Mouse (Mus musculus): Measurements from ENCODE around the gene Batf3. TPM values are rescaled to one million over a fixed set of nuclear protein-coding genes. Genes with fewer than 3 reads are reported as not detected.

Batf3 gene
- 2.8 and 3.8 TPM in 2 replicates for polyA plus RNA-seq (2016; fragmentation: Nextera tagmentation; extraction: Ambion mirVana)

DNA sequence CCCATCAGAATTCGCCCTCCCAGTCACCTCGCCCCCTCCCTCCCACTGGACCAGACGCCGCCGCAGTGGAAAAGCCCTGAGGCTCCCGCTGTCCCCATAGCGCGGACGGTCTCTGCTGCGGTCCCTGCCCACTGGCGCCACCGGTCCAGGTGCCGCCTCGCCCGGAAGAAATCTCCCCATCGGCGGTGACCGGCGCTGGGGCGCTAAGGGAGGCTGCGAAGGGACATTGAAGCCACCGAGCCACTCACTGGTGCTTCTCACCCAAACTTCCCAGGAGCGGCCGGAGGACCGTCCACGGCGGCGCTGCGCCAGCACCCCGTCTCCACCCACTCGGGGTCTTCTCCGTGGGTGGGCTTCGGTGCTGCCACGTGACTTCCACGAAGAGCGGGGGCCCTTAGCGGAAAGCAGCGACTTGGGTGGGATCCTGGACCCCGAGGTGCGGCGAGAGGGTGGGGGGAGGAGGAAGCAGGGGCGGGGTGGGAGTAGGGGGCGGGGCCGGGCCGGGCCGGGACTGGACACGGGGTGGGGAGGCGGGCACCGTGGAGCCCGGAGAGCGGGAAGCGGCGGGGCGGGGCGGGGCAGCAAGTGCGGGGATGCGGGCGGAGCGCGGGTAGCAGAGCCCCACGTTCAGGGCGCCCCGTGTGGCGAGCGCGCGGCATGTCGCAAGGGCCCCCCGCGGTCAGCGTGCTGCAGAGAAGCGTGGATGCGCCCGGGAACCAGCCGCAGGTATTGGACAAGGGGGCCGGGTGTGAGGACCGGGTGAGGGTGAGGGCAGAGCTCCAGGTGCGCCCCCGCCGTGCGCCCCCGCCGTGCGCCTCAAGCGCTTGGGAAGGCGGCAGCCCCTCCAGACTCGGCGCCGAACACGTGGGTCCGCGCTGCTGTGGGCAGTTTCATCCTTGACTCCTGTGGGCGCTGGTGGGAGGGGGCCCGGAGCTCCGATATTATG, at the start of gene Batf3:
Gene Batf3, plus strand, starts transcription at position 46 of the 946 bp plus-strand sequence.
- WGBS = under 1% methylated on average over 72 of the region's 95 CpGs
- H3K4me1 ChIP-seq = peaks cover 12% of the 10 kb centered on the region
- H3K9me3 ChIP-seq (replicated peaks) = no peaks in the 10 kb centered on the region
- H3K27me3 ChIP-seq = peaks cover 41% of the 10 kb centered on the region
- ATAC-seq (ENCODE audit: low FRiP score) = peak; percentile 77
- H3K4me3 ChIP-seq = peak within 1 kb of the TSS; percentile 55
- H3K9ac ChIP-seq = peak within 1 kb of the TSS; percentile 61
- H3K4me2 ChIP-seq (replicated peaks) = peak within 1 kb of the TSS; percentile 96
- no peak within 1 kb of the TSS for H3K27ac ChIP-seq
- no peaks in the 10 kb centered on the region for H3K36me3 ChIP-seq

DNA sequence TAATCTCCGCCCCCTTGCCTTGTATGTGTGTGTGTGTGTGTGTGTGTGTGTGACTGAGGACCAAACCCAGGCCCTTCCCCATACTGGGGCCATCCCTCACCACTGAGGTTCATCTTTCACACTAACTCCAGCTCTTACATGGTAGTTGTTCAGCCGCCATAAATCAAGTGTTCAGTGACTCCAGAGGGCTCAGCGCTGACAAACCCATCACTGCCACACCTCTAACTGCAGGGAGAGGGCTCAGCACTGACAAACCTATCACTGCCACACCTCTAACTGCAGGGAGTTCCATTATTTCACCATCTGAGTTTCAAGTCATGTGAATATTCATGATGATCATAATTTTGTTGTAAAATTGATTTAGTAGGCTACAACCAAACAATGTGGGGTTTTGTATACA, 44.1 kb upstream of the Batf3 start:
- Histone ChIP-seq H3K36me3 (no peaks in the 10 kb centered on the region), H3K27me3 (no peaks in the 10 kb centered on the region), H3K4me2 (replicated peaks) (no peak overlapping the region), H3K4me1 (no peaks in the 10 kb centered on the region), H3K9me3 (replicated peaks) (no peaks in the 10 kb centered on the region), H3K4me3 (no peak overlapping the region), H3K27ac (no peak overlapping the region), H3K9ac (no peak overlapping the region)
- ATAC-seq (ENCODE audit: low FRiP score) = no peak
- 87% methylated on average over 3 of the region's 3 CpGs for WGBS

DNA sequence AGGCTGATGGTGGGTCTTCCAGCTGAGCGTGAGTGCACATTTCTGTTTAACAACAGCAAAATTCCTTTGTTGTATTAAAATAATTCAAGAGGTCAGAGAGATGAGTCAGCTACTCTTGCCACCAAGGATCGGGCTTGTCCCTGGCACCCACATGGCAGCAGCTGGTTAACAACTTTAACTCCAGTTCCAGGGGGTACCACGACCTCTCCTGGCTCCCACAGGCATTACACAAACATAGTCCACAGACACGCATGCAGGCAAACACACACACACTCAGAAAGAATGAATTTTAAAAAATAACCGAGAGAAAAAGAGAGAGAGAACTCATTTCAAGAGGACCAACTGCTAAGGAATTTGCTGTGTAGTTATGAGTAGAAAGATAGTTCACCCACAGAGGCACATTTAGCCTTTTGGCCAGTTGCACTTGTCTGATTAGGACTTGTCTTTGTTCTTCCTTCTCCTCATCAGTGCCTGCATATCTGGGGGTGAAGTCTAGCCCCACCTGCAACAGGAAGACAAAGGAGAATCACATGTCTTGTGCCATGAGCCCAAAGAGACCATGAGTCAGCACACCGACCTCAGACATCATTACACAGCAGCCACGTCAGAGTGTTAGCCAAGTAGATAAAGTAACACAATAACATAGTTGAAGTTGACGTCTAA, 42.6 kb upstream of the Batf3 start:
- H3K27ac ChIP-seq = no peak overlapping the region
- 77% methylated on average over 8 of the region's 8 CpGs for WGBS
- no peaks in the 10 kb centered on the region for H3K36me3 ChIP-seq
- no peaks in the 10 kb centered on the region for H3K9me3 ChIP-seq (replicated peaks)
- no peaks in the 10 kb centered on the region for H3K27me3 ChIP-seq
- no peak overlapping the region for H3K9ac ChIP-seq
- no peak overlapping the region for H3K4me3 ChIP-seq
- no peaks in the 10 kb centered on the region for H3K4me1 ChIP-seq
- ATAC-seq (ENCODE audit: low FRiP score) = no peak
- no peak overlapping the region for H3K4me2 ChIP-seq (replicated peaks)

DNA sequence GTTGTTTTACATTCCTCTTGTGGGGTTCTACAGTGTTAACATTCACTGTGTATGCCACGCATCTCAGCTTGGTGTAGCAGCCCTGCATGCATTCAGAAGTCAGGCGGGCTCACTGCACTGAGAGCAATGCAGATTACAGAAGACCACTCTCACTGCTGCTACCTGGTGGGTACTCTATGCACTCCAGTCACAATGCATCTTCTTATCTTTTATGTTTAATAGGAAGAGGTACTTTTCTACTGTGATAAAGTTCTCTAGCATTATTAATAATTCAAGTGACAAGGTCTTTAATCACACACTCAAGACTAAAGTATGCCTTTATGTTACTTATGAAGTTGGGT, 42.1 kb upstream of the Batf3 start:
- no peak for ATAC-seq (ENCODE audit: low FRiP score)
- WGBS = 66% methylated on average over 2 of the region's 2 CpGs
- H3K4me3 ChIP-seq = no peak overlapping the region

DNA sequence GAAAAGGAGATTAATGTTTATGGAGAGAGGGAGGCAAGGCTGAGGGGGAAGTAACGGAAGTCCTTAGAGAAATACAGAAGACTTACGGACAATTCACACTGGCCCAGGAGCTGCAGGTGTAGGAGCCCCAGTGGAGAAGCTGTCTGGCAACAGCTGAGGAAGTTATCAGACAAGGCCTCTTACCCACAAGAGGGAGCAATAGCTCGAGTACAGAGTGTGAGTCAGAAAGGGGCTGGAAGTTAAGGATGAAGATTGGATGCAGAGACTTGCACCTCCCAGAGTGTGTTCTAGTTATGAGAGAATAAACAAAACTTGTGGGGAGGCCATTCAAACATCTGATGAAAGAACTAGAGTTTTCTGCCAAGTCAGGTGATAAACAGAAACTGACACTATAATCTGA, 40.2 kb upstream of the Batf3 start:
- H3K27me3 ChIP-seq = no peaks in the 10 kb centered on the region; the same call in 1 of the 2 replicates
- ATAC-seq (ENCODE audit: low FRiP score) = no peak
- H3K9me3 ChIP-seq (replicated peaks) = no peaks in the 10 kb centered on the region
- H3K9ac ChIP-seq = no peak overlapping the region
- peaks cover 7% of the 10 kb centered on the region for H3K4me1 ChIP-seq
- H3K27ac ChIP-seq = no peak overlapping the region
- WGBS = 71% methylated on average over 3 of the region's 3 CpGs
- no peaks in the 10 kb centered on the region for H3K36me3 ChIP-seq
- H3K4me2 ChIP-seq (replicated peaks) = no peak overlapping the region
- no peak overlapping the region for H3K4me3 ChIP-seq

More for the DNA sequence above, 42.1 kb upstream of the Batf3 start:
- H3K9ac ChIP-seq = no peak overlapping the region
- H3K4me2 ChIP-seq (replicated peaks) = no peak overlapping the region
- H3K4me1 ChIP-seq = no peaks in the 10 kb centered on the region
- no peaks in the 10 kb centered on the region for H3K27me3 ChIP-seq
- H3K9me3 ChIP-seq (replicated peaks) = no peaks in the 10 kb centered on the region
- no peaks in the 10 kb centered on the region for H3K36me3 ChIP-seq
- no peak overlapping the region for H3K27ac ChIP-seq

DNA sequence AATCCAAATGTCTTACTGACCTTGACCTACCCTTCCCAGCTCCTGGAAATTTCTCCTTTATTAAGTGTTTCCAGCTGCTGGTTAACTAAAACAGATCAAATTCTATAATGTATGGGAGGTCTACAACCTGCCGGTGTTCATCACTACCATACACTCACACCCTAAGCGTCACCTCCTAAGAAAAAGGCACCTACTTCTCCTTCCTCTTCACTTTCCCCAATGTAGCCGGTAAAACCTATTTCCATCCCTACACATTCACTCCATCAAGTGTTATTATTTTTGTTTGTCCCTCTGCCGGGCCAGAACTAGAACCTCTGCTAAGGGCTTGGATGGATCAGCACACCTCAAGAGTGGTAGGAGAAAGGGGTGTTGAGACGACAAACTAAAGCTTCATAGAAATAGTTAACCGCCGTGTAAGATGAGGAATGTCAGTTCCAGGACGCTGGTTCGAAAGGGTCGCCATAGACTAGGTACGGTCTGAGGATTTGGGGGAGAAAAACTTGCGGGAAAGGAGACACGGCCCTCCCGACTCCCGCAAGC, 35.3 kb upstream of the Batf3 start:
- 7% methylated on average over 15 of the region's 15 CpGs for WGBS
- H3K4me2 ChIP-seq (replicated peaks) = peak overlapping the region; percentile 95
- peaks cover 15% of the 10 kb centered on the region for H3K36me3 ChIP-seq
- no peaks in the 10 kb centered on the region; the same call in 1 of the 2 replicates for H3K27me3 ChIP-seq
- H3K9ac ChIP-seq = peak overlapping the region; percentile 76
- no peaks in the 10 kb centered on the region for H3K9me3 ChIP-seq (replicated peaks)
- ATAC-seq (ENCODE audit: low FRiP score) = 0 out of 2 replicates have a peak, but pooled peaks have one; percentile 24
- peaks cover 18% of the 10 kb centered on the region for H3K4me1 ChIP-seq
- peak overlapping the region; percentile 44; the same call in 1 of the 2 replicates for H3K27ac ChIP-seq
- peak overlapping the region; percentile 86 for H3K4me3 ChIP-seq

DNA sequence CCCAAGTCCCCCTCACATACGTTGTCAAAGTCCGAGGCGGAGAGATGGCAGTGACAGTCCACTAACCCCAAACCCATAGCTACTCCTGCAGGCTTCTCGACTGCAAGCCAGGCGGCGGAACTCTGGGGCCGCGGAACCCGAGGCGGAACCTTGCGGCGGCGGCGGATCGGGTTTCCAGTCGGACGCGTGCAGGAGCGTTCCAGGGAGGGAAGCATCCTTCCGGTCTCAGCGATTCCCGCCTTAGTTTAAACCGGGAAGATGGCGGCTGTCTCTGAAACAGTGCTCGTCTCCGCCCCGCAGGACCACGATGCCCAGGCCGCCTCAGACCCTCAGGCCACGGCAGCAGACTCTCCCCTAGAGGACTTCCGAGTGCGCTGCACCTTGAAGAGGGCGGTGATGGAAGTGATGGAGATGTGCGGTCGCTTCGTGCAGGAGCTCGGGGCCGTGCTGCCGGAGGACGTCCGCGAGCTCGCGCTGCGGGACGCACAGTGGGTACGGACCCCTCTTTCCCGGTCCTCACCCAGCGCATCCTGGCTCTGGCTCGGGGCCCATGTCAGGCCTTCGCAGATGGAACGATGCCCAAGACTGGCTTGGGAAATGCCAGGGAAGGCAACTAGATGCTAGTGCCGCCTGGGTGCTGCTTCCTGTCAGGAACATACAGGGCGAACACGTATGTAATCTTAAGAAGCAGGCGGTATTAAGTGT, 34.7 kb upstream of the Batf3 start, which contains the start of the genes Tatdn3 and Nsl1:
Gene Tatdn3, minus strand, starts transcription at position 152 of the 705 bp plus-strand sequence.
Gene Nsl1, plus strand, starts transcription at position 232 of the 705 bp plus-strand sequence.
- no peaks in the 10 kb centered on the region for H3K9me3 ChIP-seq (replicated peaks)
- no peaks in the 10 kb centered on the region; the same call in 1 of the 2 replicates for H3K27me3 ChIP-seq
- peak within 1 kb of the TSS; percentile 76 for H3K9ac ChIP-seq
- peak within 1 kb of the TSS; percentile 95 for H3K4me2 ChIP-seq (replicated peaks)
- H3K27ac ChIP-seq = peak within 1 kb of the TSS; percentile 44; the same call in 1 of the 2 replicates
- peaks cover 18% of the 10 kb centered on the region for H3K4me1 ChIP-seq
- WGBS = under 1% methylated on average over 54 of the region's 56 CpGs
- H3K4me3 ChIP-seq = peak within 1 kb of the TSS; percentile 86
- ATAC-seq (ENCODE audit: low FRiP score) = peak; percentile 91
- H3K36me3 ChIP-seq = peaks cover 20% of the 10 kb centered on the region

DNA sequence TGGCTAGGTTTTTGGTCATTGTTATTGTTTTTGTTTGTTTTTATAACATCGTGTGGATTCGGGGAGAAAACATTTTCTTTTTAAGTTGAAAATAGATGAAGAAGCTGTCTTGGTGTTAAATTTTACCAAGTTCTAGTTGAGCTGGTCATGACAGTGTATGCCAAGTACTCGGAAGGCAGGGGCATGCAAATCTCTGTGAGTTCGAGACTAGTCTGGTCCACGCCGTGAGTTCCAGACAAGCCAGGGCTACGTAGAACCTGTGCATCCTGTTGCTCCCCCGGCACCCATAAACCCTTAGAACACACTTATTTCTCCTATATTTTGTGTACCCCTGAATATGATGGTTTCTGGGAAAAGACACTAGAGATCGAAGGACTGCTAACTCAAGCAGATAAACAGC, 33.9 kb upstream of the Batf3 start:
- 62% methylated on average over 9 of the region's 9 CpGs for WGBS
- H3K4me1 ChIP-seq = peaks cover 18% of the 10 kb centered on the region
- H3K9me3 ChIP-seq (replicated peaks) = no peaks in the 10 kb centered on the region
- H3K27me3 ChIP-seq = no peaks in the 10 kb centered on the region; the same call in 1 of the 2 replicates
- ATAC-seq (ENCODE audit: low FRiP score) = no peak
- peak overlapping the region; percentile 86 for H3K4me3 ChIP-seq
- peak overlapping the region; percentile 76; the same call in 1 of the 2 replicates for H3K9ac ChIP-seq
- no peak overlapping the region for H3K27ac ChIP-seq
- H3K36me3 ChIP-seq = peaks cover 25% of the 10 kb centered on the region
- H3K4me2 ChIP-seq (replicated peaks) = peak overlapping the region; percentile 95

DNA sequence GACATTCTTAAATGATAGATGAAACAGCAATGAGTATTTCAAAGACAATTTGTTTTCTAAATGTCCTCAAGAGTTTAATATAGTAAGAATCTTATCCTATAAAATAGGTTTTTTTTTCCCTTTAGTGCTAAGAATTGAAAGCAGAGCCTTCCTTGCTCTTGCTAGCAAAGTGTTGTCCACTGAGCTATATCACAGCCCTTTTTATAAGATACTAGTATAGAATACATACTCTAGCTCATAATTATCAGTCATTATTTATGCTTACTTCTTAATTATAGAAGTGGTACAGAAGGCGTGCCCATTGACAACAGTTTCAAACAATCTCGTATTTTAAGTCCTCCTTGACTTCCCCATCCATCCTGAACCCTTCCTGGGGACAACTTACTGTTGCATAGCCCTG, 33.1 kb upstream of the Batf3 start:
- no peak overlapping the region for H3K27ac ChIP-seq
- no peak overlapping the region for H3K4me2 ChIP-seq (replicated peaks)
- no peak overlapping the region for H3K9ac ChIP-seq
- H3K9me3 ChIP-seq (replicated peaks) = no peaks in the 10 kb centered on the region
- 78% methylated on average over 2 of the region's 2 CpGs for WGBS
- H3K4me1 ChIP-seq = peaks cover 18% of the 10 kb centered on the region
- no peak overlapping the region for H3K4me3 ChIP-seq
- peaks cover 28% of the 10 kb centered on the region for H3K36me3 ChIP-seq
- H3K27me3 ChIP-seq = no peaks in the 10 kb centered on the region; the same call in 1 of the 2 replicates
- ATAC-seq (ENCODE audit: low FRiP score) = no peak

DNA sequence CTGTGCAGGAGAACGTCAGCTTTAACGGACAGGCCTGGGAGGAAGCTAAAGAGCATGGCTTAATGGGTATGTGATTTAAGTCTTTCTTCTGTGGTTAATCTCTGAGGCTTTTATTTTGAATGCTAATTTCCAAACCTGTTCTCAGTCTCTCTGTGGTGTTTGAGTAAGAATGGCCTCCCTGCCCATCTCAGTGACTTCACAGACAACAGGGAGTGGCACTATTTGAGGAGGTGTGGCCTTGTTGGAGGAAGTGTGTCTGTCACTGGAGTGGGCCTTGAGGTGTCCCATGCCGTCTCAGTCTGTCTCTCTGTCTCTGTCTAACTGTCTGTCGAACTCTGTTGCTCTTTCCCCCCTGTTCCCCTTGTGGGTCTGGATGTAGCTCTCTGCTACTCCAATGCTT, 32.5 kb upstream of the Batf3 start:
- Histone ChIP-seq H3K9ac (no peak overlapping the region), H3K4me1 (peaks cover 18% of the 10 kb centered on the region), H3K4me3 (no peak overlapping the region), H3K9me3 (replicated peaks) (no peaks in the 10 kb centered on the region), H3K36me3 (peaks cover 35% of the 10 kb centered on the region), H3K4me2 (replicated peaks) (no peak overlapping the region), H3K27me3 (no peaks in the 10 kb centered on the region; the same call in 1 of the 2 replicates), H3K27ac (no peak overlapping the region)
- no peak for ATAC-seq (ENCODE audit: low FRiP score)
- 90% methylated on average over 4 of the region's 4 CpGs for WGBS

DNA sequence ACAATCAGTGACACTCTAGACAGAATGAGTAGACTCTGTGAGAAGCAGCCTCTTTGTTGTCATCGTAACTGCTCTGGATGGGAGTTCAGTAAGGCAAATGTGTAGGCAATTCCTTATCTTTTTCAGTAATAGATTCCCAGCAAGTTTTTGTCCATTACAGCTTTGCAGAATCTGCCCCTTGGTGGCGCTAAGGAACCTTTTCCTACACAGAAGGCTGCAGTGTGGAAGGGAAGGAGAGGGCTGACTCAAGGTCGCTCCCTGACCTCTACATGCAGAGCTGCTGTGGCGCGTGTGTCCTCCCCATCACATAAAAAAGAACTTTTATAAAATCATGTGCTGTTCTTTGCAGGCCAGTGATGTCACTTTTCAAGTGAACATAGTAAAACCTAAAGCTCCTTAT, 29.3 kb upstream of the Batf3 start:
- no peaks in the 10 kb centered on the region for H3K9me3 ChIP-seq (replicated peaks)
- H3K4me3 ChIP-seq = no peak overlapping the region
- no peak overlapping the region for H3K27ac ChIP-seq
- H3K4me1 ChIP-seq = peaks cover 7% of the 10 kb centered on the region
- peaks cover 65% of the 10 kb centered on the region for H3K36me3 ChIP-seq
- 82% methylated on average over 5 of the region's 5 CpGs for WGBS
- H3K27me3 ChIP-seq = no peaks in the 10 kb centered on the region
- H3K4me2 ChIP-seq (replicated peaks) = no peak overlapping the region
- no peak overlapping the region for H3K9ac ChIP-seq
- ATAC-seq (ENCODE audit: low FRiP score) = no peak
